Mouse (Mus musculus): Measurements from ENCODE around the gene Tbc1d23. TPM values are rescaled to one million over a fixed set of nuclear protein-coding genes. Genes with fewer than 3 reads are reported as not detected.

Tbc1d23 gene
- polyA plus RNA-seq, 2 experiments = 5.4 to 6.6 TPM

- Histone ChIP-seq H3K4me1 (replicated peaks; ENCODE audit: control insufficient read depth in 2 of 2, insufficient read depth in 2 of 2, low read length in 1 of 2) (no peaks in the 10 kb centered on the region), H3K27ac (no peak overlapping the region), H3K9me3 (ENCODE audit: control insufficient read depth, low read length) (no peaks in the 10 kb centered on the region), H3K9ac (replicated peaks) (no peak overlapping the region), H3K27me3 (ENCODE audit: control insufficient read depth, insufficient read depth, low read length) (no peaks in the 10 kb centered on the region), H3K36me3 (replicated peaks; ENCODE audit: control insufficient read depth, insufficient read depth, low read depth) (no peaks in the 10 kb centered on the region), H3K4me3 (ENCODE audit: insufficient read depth in 1 of 2, low read depth in 2 of 2, low read length in 2 of 2) (no peak overlapping the region), H3K4me2 (ENCODE audit: low read depth) (no peak overlapping the region)
- TF ChIP-seq EP300 (IDR thresholded peaks at IDR 0.05; ENCODE audit: low read depth) (no peak), CTCF (IDR thresholded peaks at IDR 0.05; ENCODE audit: low read depth) (no peak)
- 68% methylated on average over 14 of the region's 14 CpGs for WGBS (ENCODE audit: insufficient replicate concordance)
- ATAC-seq (ENCODE audit: insufficient read depth) = no peak
- no peak for DNase-seq (ENCODE audit: low read depth in 3 of 3, low spot score in 3 of 3)
These were observed 36.9 kb upstream of the Tbc1d23 start for GRCm38 (mm10) chr16:57268058-57268841.

- DNase-seq (ENCODE audit: low read depth in 3 of 3, low spot score in 3 of 3) (no peak), ATAC-seq (ENCODE audit: insufficient read depth) (no peak)
- Histone ChIP-seq H3K4me3 (ENCODE audit: insufficient read depth in 1 of 2, low read depth in 2 of 2, low read length in 2 of 2) (no peak overlapping the region), H3K36me3 (replicated peaks; ENCODE audit: control insufficient read depth, insufficient read depth, low read depth) (no peaks in the 10 kb centered on the region), H3K9me3 (ENCODE audit: control insufficient read depth, low read length) (no peaks in the 10 kb centered on the region), H3K4me2 (ENCODE audit: low read depth) (no peak overlapping the region), H3K27ac (no peak overlapping the region), H3K4me1 (replicated peaks; ENCODE audit: control insufficient read depth in 2 of 2, insufficient read depth in 2 of 2, low read length in 1 of 2) (no peaks in the 10 kb centered on the region), H3K9ac (replicated peaks) (no peak overlapping the region), H3K27me3 (ENCODE audit: control insufficient read depth, insufficient read depth, low read length) (no peaks in the 10 kb centered on the region)
- whole genome bisulfite sequencing (ENCODE audit: insufficient replicate concordance) = 4% methylated on average over 1 of the region's 1 CpGs
- TF ChIP-seq CTCF (IDR thresholded peaks at IDR 0.05; ENCODE audit: low read depth) (no peak), EP300 (IDR thresholded peaks at IDR 0.05; ENCODE audit: low read depth) (no peak)
These were observed 35.8 kb upstream of the Tbc1d23 start for GRCm38 (mm10) chr16:57267068-57267467.

GRCm38 (mm10) chr16:57260152-57260551, 28.8 kb upstream of the Tbc1d23 start:
- TF ChIP-seq CTCF (IDR thresholded peaks at IDR 0.05; ENCODE audit: low read depth) (no peak), EP300 (IDR thresholded peaks at IDR 0.05; ENCODE audit: low read depth) (no peak)
- H3K4me3 ChIP-seq (ENCODE audit: insufficient read depth in 1 of 2, low read depth in 2 of 2, low read length in 2 of 2) = no peak overlapping the region
- H3K36me3 ChIP-seq (replicated peaks; ENCODE audit: control insufficient read depth, insufficient read depth, low read depth) = no peaks in the 10 kb centered on the region
- H3K4me1 ChIP-seq (replicated peaks; ENCODE audit: control insufficient read depth in 2 of 2, insufficient read depth in 2 of 2, low read length in 1 of 2) = no peaks in the 10 kb centered on the region
- H3K4me2 ChIP-seq (ENCODE audit: low read depth) = no peak overlapping the region
- DNase-seq (ENCODE audit: low read depth in 3 of 3, low spot score in 3 of 3) (no peak), ATAC-seq (ENCODE audit: insufficient read depth) (no peak)
- H3K27me3 ChIP-seq (ENCODE audit: control insufficient read depth, insufficient read depth, low read length) = no peaks in the 10 kb centered on the region
- H3K9ac ChIP-seq (replicated peaks) = no peak overlapping the region
- no peak overlapping the region for H3K27ac ChIP-seq
- WGBS (ENCODE audit: insufficient replicate concordance) = 70% methylated on average over 10 of the region's 10 CpGs
- no peaks in the 10 kb centered on the region for H3K9me3 ChIP-seq (ENCODE audit: control insufficient read depth, low read length)

GRCm38 (mm10) chr16:57259356-57260083, 28.2 kb upstream of the Tbc1d23 start:
- 63% methylated on average over 11 of the region's 13 CpGs for WGBS (ENCODE audit: insufficient replicate concordance)
- no peaks in the 10 kb centered on the region for H3K36me3 ChIP-seq (replicated peaks; ENCODE audit: control insufficient read depth, insufficient read depth, low read depth)
- DNase-seq (ENCODE audit: low read depth in 3 of 3, low spot score in 3 of 3) = no peak

More at GRCm38 (mm10) chr16:57259356-57260083, 28.2 kb upstream of the Tbc1d23 start:
- no peaks in the 10 kb centered on the region for H3K9me3 ChIP-seq (ENCODE audit: control insufficient read depth, low read length)
- no peak overlapping the region for H3K9ac ChIP-seq (replicated peaks)
- H3K27ac ChIP-seq = no peak overlapping the region
- ATAC-seq (ENCODE audit: insufficient read depth) = no peak
- H3K4me1 ChIP-seq (replicated peaks; ENCODE audit: control insufficient read depth in 2 of 2, insufficient read depth in 2 of 2, low read length in 1 of 2) = no peaks in the 10 kb centered on the region
- TF ChIP-seq CTCF (IDR thresholded peaks at IDR 0.05; ENCODE audit: low read depth) = no peak
- no peak for TF ChIP-seq EP300 (IDR thresholded peaks at IDR 0.05; ENCODE audit: low read depth)
- H3K4me2 ChIP-seq (ENCODE audit: low read depth) = no peak overlapping the region
- no peak overlapping the region for H3K4me3 ChIP-seq (ENCODE audit: insufficient read depth in 1 of 2, low read depth in 2 of 2, low read length in 2 of 2)
- H3K27me3 ChIP-seq (ENCODE audit: control insufficient read depth, insufficient read depth, low read length) = no peaks in the 10 kb centered on the region

All from liver, embryonic 14.5 days (tissue).